Mouse (Mus musculus): ENCODE data around the gene Wasl.

DNA sequence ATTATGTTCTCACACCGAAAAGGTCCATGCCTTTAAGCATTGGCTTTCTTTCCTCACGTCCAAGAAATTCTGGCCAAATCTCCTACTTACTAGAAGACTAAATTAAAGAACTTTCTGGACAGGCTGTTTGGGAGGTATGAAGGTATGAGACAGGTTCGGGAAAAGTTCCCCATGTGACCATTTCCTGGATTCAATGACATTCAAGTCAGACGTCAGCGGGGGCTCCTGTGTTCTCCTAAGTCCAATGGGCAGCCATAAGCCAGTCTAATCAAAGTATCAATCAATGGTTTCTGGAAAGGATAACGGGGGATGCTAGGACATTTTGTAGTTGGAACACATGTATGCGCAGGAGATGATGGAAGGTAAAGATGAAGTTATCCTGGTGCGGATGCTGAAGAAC lies 59.2 kb downstream of the Wasl start:
- TF ChIP-seq CTCF (IDR thresholded peaks at IDR 0.05; ENCODE audit: borderline replicate concordance, insufficient read depth, low read depth, low read length): no peak
- no peak for TF ChIP-seq POLR2A (IDR thresholded peaks at IDR 0.05; ENCODE audit: borderline replicate concordance, insufficient read depth, low read length)

Measured in cerebellum, adult 2 months (tissue).